ENCODE assay signal across 8 mouse cellular contexts in genomic region chr19:6262222-6262621, GRCm38 (mm10). TPM values are rescaled to one million over a fixed set of nuclear protein-coding genes. Genes with fewer than 3 reads are reported as not detected.
DNase-seq lines count a peak whose midpoint lies in the region; ATAC-seq and TF ChIP-seq lines count a peak whose summit lies in the region.

No protein-coding gene starts in this region.

- no peak overlapping the region for H3K4me2 ChIP-seq in hindbrain, embryonic 14.5 days (replicated peaks)
- no peak overlapping the region for H3K4me2 ChIP-seq in hindbrain, embryonic 12.5 days (replicated peaks)
- H3K4me2 ChIP-seq in heart, embryonic 15.5 days: no peak overlapping the region

- H3K4me1 ChIP-seq in hindbrain, embryonic 14.5 days (replicated peaks; ENCODE audit: control insufficient read depth, insufficient read depth, low read length): no peaks in the 10 kb centered on the region
- H3K4me1 ChIP-seq in hindbrain, embryonic 12.5 days: no peaks in the 10 kb centered on the region
- H3K4me1 ChIP-seq in MEL (ENCODE audit: control insufficient read depth in 1 of 2, insufficient read depth in 2 of 2, low read length in 2 of 2): no peaks in the 10 kb centered on the region
- no peaks in the 10 kb centered on the region for H3K4me1 ChIP-seq in heart, embryonic 15.5 days (replicated peaks)

- TF ChIP-seq POLR2A in MEL (IDR thresholded peaks at IDR 0.05; ENCODE audit: control insufficient read depth in 1 of 2, insufficient read depth in 1 of 2, low read depth in 1 of 2, low read length in 2 of 2, poor library complexity in 1 of 2): no peak

- ATAC-seq in hindbrain, embryonic 14.5 days (ENCODE audit: low FRiP score): no peak
- ATAC-seq in hindbrain, embryonic 12.5 days (ENCODE audit: low FRiP score): no peak
- ATAC-seq in heart, embryonic 15.5 days (replicated peaks; ENCODE audit: insufficient number of reproducible peaks, insufficient read depth, low FRiP score, low read depth): 0 out of 2 replicates have a peak, but pooled peaks have one; percentile 6
- peak; percentile 64 for ATAC-seq in monocyte, adult 5-6 weeks (replicated peaks; ENCODE audit: insufficient number of reproducible peaks, low FRiP score, low TSS enrichment, poor library complexity, severe bottlenecking)

- peak; percentile 66 for DNase-seq in hindbrain, embryonic 14.5 days (ENCODE audit: low spot score)
- DNase-seq in MEL (ENCODE audit: low read depth, low spot score): peak; percentile 82
- peak; percentile 90 to 94 for DNase-seq in cerebellum, postnatal 10 days
- peak; percentile 63 to 79 for DNase-seq in left cerebral cortex, postnatal 14 days (ENCODE audit: low spot score in 2 of 2)
- DNase-seq in thymus, postnatal 10 days (ENCODE audit: low spot score in 2 of 2): peak; percentile 40 to 77

- 61% methylated on average over 7 of the region's 7 CpGs for WGBS in hindbrain, embryonic 14.5 days
- 60% methylated on average over 7 of the region's 7 CpGs for WGBS in hindbrain, embryonic 12.5 days
- WGBS in heart, embryonic 15.5 days: 62% methylated on average over 7 of the region's 7 CpGs

- TF ChIP-seq EP300 in MEL (IDR thresholded peaks at IDR 0.05; ENCODE audit: low read depth in 1 of 2, low read length in 2 of 2): no peak

- H3K27ac ChIP-seq in hindbrain, embryonic 14.5 days: no peak overlapping the region
- H3K27ac ChIP-seq in hindbrain, embryonic 12.5 days: no peak overlapping the region
- no peak overlapping the region for H3K27ac ChIP-seq in MEL (ENCODE audit: control insufficient read depth, low read depth, low read length)
- H3K27ac ChIP-seq in heart, embryonic 15.5 days: no peak overlapping the region

- H3K27me3 ChIP-seq in hindbrain, embryonic 14.5 days (ENCODE audit: control insufficient read depth, insufficient read depth, low read length): no peaks in the 10 kb centered on the region
- H3K27me3 ChIP-seq in hindbrain, embryonic 12.5 days: no peaks in the 10 kb centered on the region
- no peaks in the 10 kb centered on the region for H3K27me3 ChIP-seq in MEL (ENCODE audit: control insufficient read depth in 1 of 2, insufficient read depth in 2 of 2, low read length in 2 of 2)
- no peaks in the 10 kb centered on the region for H3K27me3 ChIP-seq in heart, embryonic 15.5 days

- TF ChIP-seq CTCF in MEL (IDR thresholded peaks at IDR 0.05 in 2 of 3, conservative IDR thresholded peaks at IDR 0.05 in 1 of 3; ENCODE audit: control insufficient read depth in 1 of 3, insufficient read depth in 1 of 3, low read depth in 2 of 3, low read length in 3 of 3, poor library complexity in 1 of 3, severe bottlenecking in 1 of 3): peak; percentile 96 to 99 (median 96)

- H3K79me2 ChIP-seq in MEL (ENCODE audit: control insufficient read depth, insufficient read depth, low read length, poor library complexity): no peaks in the 10 kb centered on the region

- H3K9ac ChIP-seq in hindbrain, embryonic 14.5 days: no peak overlapping the region
- no peak overlapping the region for H3K9ac ChIP-seq in hindbrain, embryonic 12.5 days
- H3K9ac ChIP-seq in MEL (ENCODE audit: control insufficient read depth, low read depth, low read length, poor library complexity, severe bottlenecking): no peak overlapping the region
- no peak overlapping the region for H3K9ac ChIP-seq in heart, embryonic 15.5 days

- peaks cover 53% of the 10 kb centered on the region for H3K36me3 ChIP-seq in hindbrain, embryonic 14.5 days (replicated peaks; ENCODE audit: control insufficient read depth, insufficient read depth)
- H3K36me3 ChIP-seq in hindbrain, embryonic 12.5 days: peaks cover 51% of the 10 kb centered on the region
- H3K36me3 ChIP-seq in MEL (ENCODE audit: control insufficient read depth in 1 of 2, insufficient read depth in 2 of 2, low read length in 2 of 2): peaks cover 0 to 2% of the 10 kb centered on the region in 2 experiments; a peak in 1 of 4 replicates
- peaks cover 43% of the 10 kb centered on the region for H3K36me3 ChIP-seq in heart, embryonic 15.5 days

- peak; percentile 73 for TF ChIP-seq RAD21 in MEL (IDR thresholded peaks at IDR 0.05; ENCODE audit: low read depth, low read length)

- intact Hi-C loops in left cerebral cortex, postnatal 14 days (cut with DNase I): no loop called here

- no peaks in the 10 kb centered on the region for H3K9me3 ChIP-seq in hindbrain, embryonic 14.5 days (ENCODE audit: control insufficient read depth, low read length)
- H3K9me3 ChIP-seq in hindbrain, embryonic 12.5 days (replicated peaks): no peaks in the 10 kb centered on the region
- no peaks in the 10 kb centered on the region for H3K9me3 ChIP-seq in MEL (replicated peaks; ENCODE audit: insufficient read depth, low read length)
- H3K9me3 ChIP-seq in heart, embryonic 15.5 days (replicated peaks): no peaks in the 10 kb centered on the region

- H3K4me3 ChIP-seq in hindbrain, embryonic 14.5 days (replicated peaks; ENCODE audit: low read length): no peak overlapping the region
- no peak overlapping the region for H3K4me3 ChIP-seq in hindbrain, embryonic 12.5 days
- H3K4me3 ChIP-seq in MEL (ENCODE audit: control insufficient read depth in 1 of 2, insufficient read depth in 1 of 2, low read depth in 2 of 2, low read length in 2 of 2): no peak overlapping the region
- H3K4me3 ChIP-seq in heart, embryonic 15.5 days: no peak overlapping the region

TF ChIP-seq in MEL, 35 proteins besides CTCF, POLR2A, EP300 and RAD21 (continues in another document):
- TF ChIP-seq USF2 (IDR thresholded peaks at IDR 0.05; ENCODE audit: borderline replicate concordance in 1 of 2, insufficient read depth in 1 of 2, low read depth in 1 of 2, low read length in 2 of 2) (no peak), MYB (IDR thresholded peaks at IDR 0.05; ENCODE audit: low read depth, low read length) (no peak), JUND (IDR thresholded peaks at IDR 0.05; ENCODE audit: low read depth, low read length) (no peak), SMC3 (IDR thresholded peaks at IDR 0.05; ENCODE audit: low read depth, low read length) (peak; percentile 96), GABPA (IDR thresholded peaks at IDR 0.05; ENCODE audit: low read depth, low read length) (no peak), KAT2A (conservative IDR thresholded peaks at IDR 0.05; ENCODE audit: low read depth, low read length) (no peak), TBP (IDR thresholded peaks at IDR 0.05; ENCODE audit: low read depth, low read length) (no peak), MXI1 (IDR thresholded peaks at IDR 0.05; ENCODE audit: low read depth, low read length) (no peak)

RNA-seq across cellular contexts. Expression of gene Ehd1, which starts 14.3 kb away (rescaled TPM):
- polyA plus RNA-seq in hindbrain, embryonic 14.5 days (2014; fragmentation: Nextera tagmentation; extraction: Ambion mirVana): 80.0 and 84.9 TPM in 2 replicates
- 90.8 and 92.7 TPM in 2 replicates for polyA plus RNA-seq in hindbrain, embryonic 12.5 days (2016; fragmentation: Nextera tagmentation; extraction: Ambion mirVana)
- 57.8 and 65.9 TPM in 2 replicates for total RNA-seq in MEL (2012; rRNA removed)
- 100 to 1,000 TPM in 1 of 2 experiments, not detected in 1; 105 TPM for polyA plus RNA-seq in MEL (2012; ENCODE audit: insufficient read depth in 1 of 2, insufficient read length in 2 of 2, low read depth in 1 of 2, low replicate concordance in 2 of 2, missing spikeins in 1 of 2)
- polyA plus RNA-seq in heart, embryonic 15.5 days (2015; fragmentation: Nextera tagmentation; extraction: Ambion mirVana): 54.1 and 66.8 TPM in 2 replicates
- 10 to 100 TPM; 44.2 to 51.7 TPM for total RNA-seq in left cerebral cortex, postnatal 14 days (2021)
- total RNA-seq in monocyte, adult 5-6 weeks (2017): 40.8 to 62.5 TPM (median 59.6 TPM) in 3 replicates

RNA-seq across cellular contexts. Expression of gene Atg2a, which starts 20.8 kb away (rescaled TPM):
- 14.5 and 14.8 TPM in 2 replicates for polyA plus RNA-seq in hindbrain, embryonic 14.5 days (2014; fragmentation: Nextera tagmentation; extraction: Ambion mirVana)
- polyA plus RNA-seq in hindbrain, embryonic 12.5 days (2016; fragmentation: Nextera tagmentation; extraction: Ambion mirVana): 14.7 and 15.4 TPM in 2 replicates
- 7.9 and 10.6 TPM in 2 replicates for total RNA-seq in MEL (2012; rRNA removed)
- 10 to 100 TPM in 1 of 2 experiments, not detected in 1; 21.7 TPM for polyA plus RNA-seq in MEL (2012; ENCODE audit: insufficient read depth in 1 of 2, insufficient read length in 2 of 2, low read depth in 1 of 2, low replicate concordance in 2 of 2, missing spikeins in 1 of 2)
- polyA plus RNA-seq in heart, embryonic 15.5 days (2015; fragmentation: Nextera tagmentation; extraction: Ambion mirVana): 6.7 and 10.0 TPM in 2 replicates
- total RNA-seq in left cerebral cortex, postnatal 14 days (2021): 10 to 100 TPM; 37.8 to 38.5 TPM
- 32.7 to 41.0 TPM (median 33.2 TPM) in 3 replicates for total RNA-seq in monocyte, adult 5-6 weeks (2017)

RNA-seq across cellular contexts. Expression of gene Ppp2r5b, which starts 26.6 kb away (rescaled TPM):
- polyA plus RNA-seq in hindbrain, embryonic 14.5 days (2014; fragmentation: Nextera tagmentation; extraction: Ambion mirVana): 140 and 158 TPM in 2 replicates
- polyA plus RNA-seq in hindbrain, embryonic 12.5 days (2016; fragmentation: Nextera tagmentation; extraction: Ambion mirVana): 66.3 and 72.2 TPM in 2 replicates
- 10.4 and 14.7 TPM in 2 replicates for total RNA-seq in MEL (2012; rRNA removed)
- 10 to 100 TPM in 1 of 2 experiments, not detected in 1; 15.6 TPM for polyA plus RNA-seq in MEL (2012; ENCODE audit: insufficient read depth in 1 of 2, insufficient read length in 2 of 2, low read depth in 1 of 2, low replicate concordance in 2 of 2, missing spikeins in 1 of 2)
- polyA plus RNA-seq in heart, embryonic 15.5 days (2015; fragmentation: Nextera tagmentation; extraction: Ambion mirVana): 21.4 and 28.1 TPM in 2 replicates
- total RNA-seq in left cerebral cortex, postnatal 14 days (2021): 100 to 1,000 TPM; 187 to 194 TPM
- 15.6 to 22.7 TPM (median 18.0 TPM) in 3 replicates for total RNA-seq in monocyte, adult 5-6 weeks (2017)

RNA-seq across cellular contexts. Expression of gene Gpha2, which starts 36.0 kb away (rescaled TPM):
- not detected in 2 replicates for polyA plus RNA-seq in hindbrain, embryonic 14.5 days (2014; fragmentation: Nextera tagmentation; extraction: Ambion mirVana)
- 1.4 and 1.5 TPM in 2 replicates for polyA plus RNA-seq in hindbrain, embryonic 12.5 days (2016; fragmentation: Nextera tagmentation; extraction: Ambion mirVana)
- total RNA-seq in MEL (2012; rRNA removed): not detected in 2 replicates
- under 1 TPM in 1 of 2 experiments, not detected in 1; 0.19 TPM for polyA plus RNA-seq in MEL (2012; ENCODE audit: insufficient read depth in 1 of 2, insufficient read length in 2 of 2, low read depth in 1 of 2, low replicate concordance in 2 of 2, missing spikeins in 1 of 2)
- 0.57 TPM in 1 of 2 replicates, not detected in the other for polyA plus RNA-seq in heart, embryonic 15.5 days (2015; fragmentation: Nextera tagmentation; extraction: Ambion mirVana)
- not detected for total RNA-seq in left cerebral cortex, postnatal 14 days (2021)
- total RNA-seq in monocyte, adult 5-6 weeks (2017): not detected in 3 replicates

RNA-seq across cellular contexts. Expression of gene Cdc42bpg, which starts 44.0 kb away (rescaled TPM):
- 0.56 and 0.63 TPM in 2 replicates for polyA plus RNA-seq in hindbrain, embryonic 14.5 days (2014; fragmentation: Nextera tagmentation; extraction: Ambion mirVana)
- polyA plus RNA-seq in hindbrain, embryonic 12.5 days (2016; fragmentation: Nextera tagmentation; extraction: Ambion mirVana): 0.48 and 0.61 TPM in 2 replicates
- 2.0 and 2.6 TPM in 2 replicates for total RNA-seq in MEL (2012; rRNA removed)
- polyA plus RNA-seq in MEL (2012; ENCODE audit: insufficient read depth in 1 of 2, insufficient read length in 2 of 2, low read depth in 1 of 2, low replicate concordance in 2 of 2, missing spikeins in 1 of 2): 1 to 10 TPM in 1 of 2 experiments, not detected in 1; 4.5 TPM
- polyA plus RNA-seq in heart, embryonic 15.5 days (2015; fragmentation: Nextera tagmentation; extraction: Ambion mirVana): 0.30 and 0.60 TPM in 2 replicates
- 1 to 10 TPM; 2.7 to 3.1 TPM for total RNA-seq in left cerebral cortex, postnatal 14 days (2021)
- 1.9 to 4.3 TPM (median 2.2 TPM) in 3 replicates for total RNA-seq in monocyte, adult 5-6 weeks (2017)

Comparison
In these comparisons a context has a peak if more than half of its experiments do, and no peak if none do; other contexts are left out.
1. ATAC-seq: peak in heart, embryonic 15.5 days (single experiment) and monocyte, adult 5-6 weeks (single experiment); none in hindbrain, embryonic 14.5 days (single experiment) and hindbrain, embryonic 12.5 days (single experiment).
2. Peak in every context shown above with its lines, with median percentiles within 50 percentile points of each other: DNase-seq.